Mouse (Mus musculus) urinary bladder, adult 2 months (tissue): ENCODE measurements around the gene Pole2. TPM values are rescaled to one million over a fixed set of nuclear protein-coding genes. Genes with fewer than 3 reads are reported as not detected.

Experiments
- DNase-seq: peaks from one replicate; pipeline ENCODE4 v3.0.0; 2022; ENCODE audit warnings: low spot score
- polyA plus RNA-seq: library from polyadenylated mRNA; depleted of rRNA; stranded (reverse); fragments of >200 nt; gene quantifications from 2 replicates; pipeline ENCODE4 v1.2.3, GENCODE M21; 2012; rRNA removed

Pole2 gene
- 3.2 and 6.5 TPM in 2 replicates for polyA plus RNA-seq

DNA sequence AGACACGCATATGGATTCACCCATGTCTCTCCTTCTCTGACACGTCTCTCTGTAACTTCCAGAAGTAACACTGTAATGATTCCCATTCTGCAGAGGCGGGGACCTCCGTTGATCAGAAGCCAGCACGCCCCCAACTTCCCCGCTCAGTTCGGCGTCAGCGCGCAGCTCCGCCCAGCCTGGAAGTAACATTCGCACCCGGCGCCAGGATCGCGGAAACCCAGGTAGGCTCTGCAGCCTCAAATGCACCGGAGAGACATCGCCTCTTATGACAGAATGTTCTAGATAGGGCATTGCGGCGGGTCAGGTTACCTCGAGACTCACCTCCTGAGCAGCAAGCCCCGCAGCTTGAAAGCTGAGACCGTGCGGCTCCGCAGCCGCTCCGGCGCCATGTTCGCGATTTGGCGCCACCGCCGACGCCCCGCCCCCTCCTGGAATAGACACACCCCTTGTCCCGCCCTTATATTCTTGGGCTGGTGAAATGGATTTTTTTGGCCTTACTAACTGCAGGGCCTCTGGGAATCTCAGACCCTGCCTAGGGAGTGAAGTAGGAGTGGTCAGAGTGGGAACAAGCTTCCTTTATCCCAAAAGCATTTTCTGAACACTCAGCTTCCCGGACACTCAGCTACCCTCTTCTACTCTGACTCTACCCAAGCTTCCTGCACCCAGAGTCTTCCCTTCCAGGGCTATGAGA lies at the start of gene Pole2:
Pole2 (minus strand) TSS at position 420 of the 691 bp plus-strand sequence.
- DNase-seq: peak; percentile 76

DNA sequence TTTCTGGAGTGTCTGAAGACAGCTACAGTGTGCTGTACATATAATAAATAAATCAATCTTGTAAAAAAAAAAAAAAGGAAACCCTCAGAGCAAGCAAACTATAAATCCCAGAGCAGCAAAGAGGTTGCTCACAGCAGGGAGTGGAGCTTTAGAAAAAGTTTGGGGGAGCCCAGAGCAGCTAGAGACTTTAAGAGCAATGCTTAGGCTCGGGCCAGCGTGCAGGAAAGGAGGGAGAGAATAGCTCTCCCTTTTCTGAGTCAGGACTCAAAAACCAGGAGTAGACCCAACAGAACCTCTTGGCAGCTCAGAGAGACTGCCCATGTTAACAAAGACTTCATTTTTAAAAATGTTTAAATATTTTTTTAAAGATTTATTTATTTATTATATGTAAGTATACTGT lies 41.0 kb upstream of the Pole2 start:
- DNase-seq: no peak

DNA sequence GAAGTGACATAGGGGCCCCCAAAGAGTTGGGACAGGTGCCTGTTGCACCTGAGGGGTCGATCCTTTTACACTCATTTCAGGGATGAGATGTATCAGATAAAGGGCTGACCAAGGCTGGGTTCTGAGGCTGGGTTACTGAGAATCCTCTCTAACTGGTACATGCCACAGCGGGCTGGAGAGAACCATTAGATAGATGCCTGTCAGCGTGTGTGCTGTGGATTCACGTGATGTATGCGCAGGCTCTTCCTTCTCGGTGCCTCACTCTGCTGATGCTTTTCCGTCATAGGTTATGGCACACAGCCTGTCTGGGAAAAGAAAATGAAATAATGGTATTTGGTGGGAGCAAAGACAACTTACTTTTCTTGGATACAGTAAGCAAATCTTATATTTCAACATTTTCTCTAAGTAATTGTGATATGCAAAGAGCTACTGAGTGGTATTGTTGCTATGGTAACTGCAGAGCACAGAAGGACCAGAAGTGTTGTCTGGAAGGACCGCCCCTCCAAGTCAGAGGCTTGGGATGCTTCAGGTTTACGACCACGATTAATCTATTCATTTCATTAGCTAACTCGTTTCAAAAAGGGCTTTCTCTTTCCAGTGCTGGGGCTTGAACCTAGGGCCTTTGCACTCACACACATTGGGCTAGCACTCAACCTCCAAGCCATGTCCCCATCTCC lies 40.1 kb upstream of the Pole2 start:
- no peak for DNase-seq

DNA sequence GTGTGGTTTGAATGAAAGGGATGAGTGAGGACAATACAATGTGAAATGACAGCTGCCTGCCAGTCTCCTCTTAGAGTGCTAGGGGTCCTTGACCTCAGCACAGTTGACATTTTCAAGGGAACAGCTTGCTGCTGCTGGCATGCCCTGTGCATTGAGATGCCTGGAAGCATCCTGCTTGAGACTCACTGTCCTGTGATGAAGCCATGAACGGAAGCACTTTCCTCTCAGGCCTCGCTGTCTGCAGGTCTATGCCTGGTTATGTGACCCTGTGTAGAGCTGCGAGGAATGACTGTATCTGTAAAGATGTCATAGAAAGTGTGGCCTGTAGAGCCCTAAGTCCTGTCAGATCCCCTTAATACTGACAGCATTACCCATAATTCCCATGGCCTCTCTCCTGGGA lies 37.0 kb upstream of the Pole2 start:
- DNase-seq: no peak

DNA sequence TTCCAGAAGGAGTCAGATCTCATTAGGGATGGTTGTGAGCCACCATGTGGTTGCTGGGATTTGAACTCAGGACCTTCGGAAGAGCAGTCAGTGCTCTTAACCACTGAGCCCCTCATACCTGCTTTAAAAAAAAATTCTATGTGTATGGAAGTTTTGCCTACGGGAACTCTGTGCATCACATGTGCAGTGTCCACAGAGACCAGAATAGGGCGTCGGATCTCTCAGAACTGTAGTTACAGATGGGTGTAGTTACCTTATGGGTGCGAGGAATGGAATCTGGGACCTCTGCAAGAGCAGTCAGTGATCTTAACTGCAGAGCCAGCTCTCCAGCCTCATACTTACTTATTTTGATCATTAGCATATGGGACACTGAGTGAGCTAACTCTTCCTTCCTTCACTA lies 34.3 kb upstream of the Pole2 start:
- DNase-seq: no peak

DNA sequence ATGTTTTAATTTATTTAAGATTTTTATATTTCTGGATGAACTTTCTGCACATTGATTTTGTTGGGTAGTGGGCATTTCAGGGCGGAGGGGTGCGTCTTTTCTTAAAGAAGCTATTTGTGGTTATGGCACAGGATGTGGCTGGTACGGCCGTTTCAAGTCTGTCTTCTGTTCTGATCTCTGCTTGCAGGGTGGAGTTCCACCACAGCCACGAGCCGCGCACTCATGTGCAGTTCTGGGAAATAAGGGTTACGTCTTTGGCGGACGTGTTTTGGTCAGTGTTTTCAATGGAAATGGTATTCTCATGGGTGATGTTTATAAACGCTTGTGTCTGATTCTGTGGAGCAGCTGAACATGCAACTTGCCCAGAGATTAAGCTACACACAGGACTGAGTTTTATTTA lies 29.8 kb upstream of the Pole2 start:
- DNase-seq: no peak

DNA sequence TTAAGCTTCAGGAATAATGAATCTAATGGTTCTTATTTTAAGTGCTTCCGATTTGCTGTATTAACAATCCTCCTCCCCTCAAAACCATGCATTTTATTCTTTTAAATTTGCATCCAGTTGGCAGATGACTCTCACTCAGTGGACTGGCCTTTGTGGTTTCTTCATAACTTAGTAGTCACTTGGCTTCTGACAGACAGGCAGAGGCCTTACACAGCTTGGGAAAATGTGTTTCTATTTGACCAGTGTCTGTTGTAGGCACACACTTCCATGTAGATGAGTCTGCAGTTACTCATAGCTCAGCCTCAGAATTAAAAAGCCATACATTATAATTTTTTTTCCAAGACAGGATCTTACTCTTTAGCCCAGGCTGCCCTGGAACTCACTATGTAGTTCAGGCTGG lies 25.8 kb upstream of the Pole2 start:
- no peak for DNase-seq

DNA sequence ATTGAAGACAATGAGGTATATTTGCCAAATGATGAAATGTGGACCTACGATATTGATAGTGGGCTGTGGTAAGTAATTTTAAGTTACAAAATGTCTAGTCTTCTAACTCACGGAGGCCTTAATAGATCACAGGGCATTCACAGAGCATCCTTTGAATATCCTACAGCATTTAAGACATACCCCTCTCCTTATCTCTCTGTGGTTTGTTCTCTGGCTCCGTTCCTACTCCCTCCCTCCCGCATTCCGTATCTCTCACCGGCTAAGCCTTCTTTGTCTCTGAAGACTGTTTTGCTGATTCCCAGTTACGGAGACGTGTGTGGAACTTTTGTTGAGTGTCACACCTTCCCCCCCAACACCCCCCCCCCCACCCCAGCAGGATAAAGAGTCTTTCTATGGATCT lies 22.8 kb upstream of the Pole2 start:
- no peak for DNase-seq

DNA sequence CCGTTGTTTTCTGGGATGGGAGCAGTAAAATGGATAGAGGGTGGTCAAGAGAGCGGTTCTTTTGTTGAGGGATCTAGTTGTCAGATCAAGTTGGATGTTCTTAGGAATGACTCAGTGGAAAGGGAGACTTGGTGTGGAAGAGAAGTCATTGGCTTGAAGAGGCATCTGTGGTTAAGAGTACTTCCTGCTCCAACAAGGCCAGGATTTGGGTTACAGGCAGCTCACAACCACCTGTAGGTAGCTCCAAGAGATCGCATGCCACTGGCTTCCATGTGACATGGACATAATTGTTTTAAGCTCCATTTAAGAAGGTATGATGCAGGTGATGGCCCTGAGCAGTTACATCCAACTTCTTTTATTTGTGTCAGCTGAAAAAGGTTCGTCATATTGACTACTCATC lies 21.8 kb upstream of the Pole2 start:
- DNase-seq: no peak

DNA sequence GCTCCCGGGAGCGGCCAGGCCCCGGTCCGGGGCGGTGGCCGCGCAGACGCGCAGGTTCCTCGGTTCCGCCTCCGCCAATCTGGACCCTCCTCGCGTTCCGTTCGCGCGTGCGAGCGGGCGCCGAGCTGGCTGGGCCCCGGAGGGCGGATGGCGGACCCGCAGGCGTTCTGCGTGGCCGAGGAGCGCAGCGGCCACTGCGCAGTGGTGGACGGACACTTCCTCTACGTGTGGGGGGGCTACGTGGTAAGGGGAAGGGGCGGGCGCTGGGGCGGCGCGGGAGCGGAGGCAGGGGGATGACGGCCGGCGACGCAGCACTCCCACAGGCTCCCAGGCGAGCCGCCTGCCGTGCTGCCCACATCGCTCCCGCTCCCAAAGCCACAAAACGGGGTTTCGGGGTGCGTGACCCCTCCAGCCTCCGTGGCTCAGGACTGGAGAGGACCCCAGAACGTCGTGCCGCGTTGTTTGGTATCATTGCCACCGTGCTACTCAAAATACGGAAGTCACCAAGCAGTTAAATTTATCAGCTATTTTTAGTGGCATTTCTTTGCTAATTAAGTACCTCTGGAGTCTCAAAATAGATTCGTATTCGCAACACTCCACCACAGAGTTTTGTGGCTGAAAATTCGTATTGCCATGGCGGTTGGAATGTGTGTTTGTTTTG lies 13.9 kb upstream of the Pole2 start:
- peak; percentile 61 for DNase-seq

DNA sequence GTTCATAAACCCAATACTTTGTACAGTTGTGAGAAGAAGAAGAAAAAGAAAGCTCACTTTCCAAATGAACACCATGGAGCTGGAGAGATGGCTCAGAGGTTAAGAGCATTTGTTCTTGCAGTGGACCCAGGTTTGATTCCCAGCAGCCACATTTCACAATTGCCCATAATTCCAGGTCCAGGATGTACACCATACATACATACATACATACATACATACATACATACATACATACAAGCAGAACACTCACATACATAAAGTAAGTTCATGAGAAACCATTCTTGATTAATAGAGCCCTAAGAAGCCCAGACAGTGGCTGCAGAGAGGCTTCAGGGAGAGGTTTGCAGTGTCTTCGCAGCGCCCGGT lies 13.4 kb upstream of the Pole2 start:
- no peak for DNase-seq

DNA sequence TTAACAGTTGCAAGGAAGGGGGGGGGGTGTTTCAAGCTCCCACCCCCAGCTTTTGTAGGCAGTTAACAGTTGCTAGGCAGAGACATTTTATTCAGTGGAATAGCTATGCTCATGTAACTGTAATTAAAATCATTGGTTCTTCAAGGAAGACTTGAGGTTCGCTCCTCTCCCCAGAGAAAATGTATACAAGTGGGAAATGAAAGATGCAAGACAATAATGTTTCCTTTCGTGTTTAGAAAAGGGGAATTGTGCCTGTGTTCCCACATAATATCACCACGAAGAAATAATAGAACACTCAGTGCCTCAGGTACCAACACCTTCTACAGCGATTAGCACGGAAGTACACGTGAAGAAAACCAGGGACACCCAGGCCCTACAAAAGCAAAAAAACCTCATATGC lies 12.9 kb upstream of the Pole2 start, which contains the start of gene Klhdc1:
Klhdc1 (plus strand) TSS at position 301 of the 400 bp plus-strand sequence.
- DNase-seq: no peak

DNA sequence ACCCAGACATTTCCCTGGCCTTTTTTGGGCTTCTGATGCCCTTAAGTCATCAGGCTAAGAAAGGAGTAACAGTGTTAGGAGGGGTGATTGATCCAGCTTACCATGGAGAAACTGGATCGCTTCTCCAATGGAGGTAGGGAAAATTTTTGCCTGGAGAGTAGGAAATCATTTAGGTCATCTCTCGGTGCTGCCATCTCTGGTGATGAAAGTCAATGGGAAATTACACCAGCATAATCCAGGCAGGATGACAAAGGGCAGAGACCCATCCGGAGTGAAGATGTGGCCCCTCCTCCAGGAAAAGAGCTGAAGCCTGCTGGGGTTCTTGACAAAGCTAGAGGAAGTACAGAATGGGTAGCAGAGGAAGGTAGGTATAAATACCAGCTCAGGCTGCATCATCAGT lies 10.3 kb upstream of the Pole2 start:
- DNase-seq: no peak

DNA sequence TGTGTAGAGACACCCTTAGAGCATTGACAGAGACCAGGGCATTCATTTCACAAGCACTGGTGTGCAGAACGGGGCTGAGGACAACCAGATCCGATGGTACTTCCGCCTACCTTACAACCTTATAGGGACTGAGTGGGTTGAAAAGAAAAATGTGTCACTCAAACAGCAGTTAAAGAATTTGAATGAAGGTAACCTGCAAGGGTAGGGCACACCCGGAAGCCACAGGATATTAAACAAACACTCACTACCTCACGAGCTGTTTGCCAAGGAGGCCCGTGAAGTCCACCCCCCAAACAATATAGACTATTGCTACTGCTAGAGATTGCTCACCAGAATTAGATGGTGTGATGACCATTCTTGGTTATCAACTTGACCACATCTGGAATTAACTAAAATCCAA lies 7.8 kb upstream of the Pole2 start:
- DNase-seq: no peak

DNA sequence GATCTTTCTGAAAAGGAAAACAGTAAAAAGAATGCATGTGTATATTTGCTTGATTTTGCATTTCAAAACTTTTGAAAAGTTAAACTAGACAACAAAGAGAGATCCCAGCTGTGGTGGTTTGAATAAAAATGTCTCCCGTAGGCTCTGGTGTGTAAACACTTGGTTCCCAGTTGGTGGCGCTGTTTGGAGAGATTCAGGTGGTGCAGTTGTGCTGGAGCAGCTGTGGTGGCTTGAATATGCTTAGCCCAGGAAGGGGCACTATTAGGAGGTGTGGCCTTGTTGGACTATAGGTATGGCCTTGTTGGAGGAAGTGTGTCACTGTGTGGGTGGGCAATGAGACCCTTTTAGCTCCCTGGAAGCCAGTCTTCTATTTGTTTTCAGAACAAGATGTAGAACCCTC lies 1.3 kb upstream of the Pole2 start:
- DNase-seq: no peak

DNA sequence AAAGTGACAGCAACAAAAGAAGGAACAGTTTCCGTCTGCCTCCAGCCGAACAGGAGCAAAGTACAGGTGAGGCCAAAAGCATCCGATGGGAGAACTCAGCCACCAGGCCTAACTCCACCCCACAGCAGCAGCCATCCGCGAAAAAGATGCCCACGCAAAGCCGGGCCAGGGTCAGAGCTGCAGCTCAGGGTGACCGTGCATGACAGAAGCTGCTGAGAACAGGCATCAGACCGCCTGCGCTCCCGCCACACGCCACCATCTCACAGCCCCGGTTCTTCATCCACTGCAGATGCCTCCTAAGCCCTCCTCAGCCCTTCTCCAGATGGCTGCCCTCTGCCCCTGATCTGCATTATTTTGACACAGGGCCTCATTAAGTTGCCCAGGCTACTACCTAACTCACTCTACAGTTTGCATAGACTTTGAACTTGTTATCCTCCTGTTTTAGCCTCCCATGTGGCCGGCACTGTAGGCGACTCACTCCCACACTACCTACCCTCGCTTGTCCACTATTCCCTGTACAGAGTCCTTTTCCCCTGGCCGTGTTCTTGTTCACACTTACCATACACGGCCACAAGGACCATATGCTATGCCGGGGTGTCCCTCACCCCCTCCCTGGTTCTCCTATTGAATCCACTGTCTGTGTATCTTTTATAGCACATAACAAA lies 7.2 kb downstream of the Pole2 start:
- no peak for DNase-seq

DNA sequence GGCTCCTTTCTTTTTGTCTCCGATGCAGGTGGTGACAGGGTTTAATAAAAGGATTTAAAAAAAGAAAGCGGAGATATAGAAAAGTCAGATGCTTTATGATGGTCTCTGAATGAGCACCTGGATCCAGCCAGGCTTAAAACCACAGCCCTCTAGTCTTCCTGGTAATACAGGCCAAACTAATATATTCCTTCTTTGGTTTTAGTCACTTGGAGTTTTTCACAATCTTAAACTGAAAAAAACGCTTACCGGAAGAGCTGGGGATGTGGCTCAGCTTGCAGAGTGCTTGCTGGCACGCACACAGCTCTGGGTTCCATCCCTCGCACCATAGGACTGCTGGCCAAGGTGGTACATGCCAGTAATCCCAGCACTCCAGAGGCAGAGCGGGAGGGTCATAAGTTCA lies 11.4 kb downstream of the Pole2 start:
- DNase-seq: no peak

DNA sequence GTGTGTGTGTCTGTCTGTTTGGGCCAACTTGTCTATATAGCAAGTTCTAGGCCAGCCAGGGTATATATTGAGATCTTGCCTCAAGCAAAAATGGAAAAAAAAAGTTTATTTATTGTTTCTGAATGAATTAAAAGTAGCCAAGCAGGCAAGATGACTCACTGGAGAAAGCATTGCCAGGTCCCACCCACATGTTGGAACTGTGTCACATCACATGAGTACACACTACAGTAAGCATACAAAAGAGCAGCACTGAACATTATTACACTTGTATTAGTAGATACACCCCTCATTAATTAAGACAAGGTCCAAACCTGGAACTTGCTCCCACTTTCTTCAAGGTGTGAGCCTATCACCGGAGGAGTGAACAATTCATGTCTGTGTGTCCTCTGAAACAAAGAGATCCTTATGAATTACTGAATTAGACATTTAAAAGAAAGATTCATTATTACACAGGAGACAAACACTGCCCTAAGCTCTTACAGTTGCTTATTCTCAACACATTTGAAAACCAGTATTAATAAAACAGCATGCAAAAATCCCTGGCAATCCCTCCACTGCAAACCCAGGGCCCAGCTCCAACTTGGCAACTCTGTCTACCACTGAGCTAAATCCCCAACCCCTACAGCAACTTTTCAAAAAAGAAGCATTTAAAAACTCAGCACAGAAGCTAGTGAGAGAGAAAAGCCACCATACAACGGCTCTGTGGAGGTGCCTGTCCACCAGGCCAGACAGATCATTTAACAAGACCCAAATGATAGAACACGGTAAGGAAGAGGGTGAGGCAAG lies 12.8 kb downstream of the Pole2 start:
- DNase-seq: no peak

DNA sequence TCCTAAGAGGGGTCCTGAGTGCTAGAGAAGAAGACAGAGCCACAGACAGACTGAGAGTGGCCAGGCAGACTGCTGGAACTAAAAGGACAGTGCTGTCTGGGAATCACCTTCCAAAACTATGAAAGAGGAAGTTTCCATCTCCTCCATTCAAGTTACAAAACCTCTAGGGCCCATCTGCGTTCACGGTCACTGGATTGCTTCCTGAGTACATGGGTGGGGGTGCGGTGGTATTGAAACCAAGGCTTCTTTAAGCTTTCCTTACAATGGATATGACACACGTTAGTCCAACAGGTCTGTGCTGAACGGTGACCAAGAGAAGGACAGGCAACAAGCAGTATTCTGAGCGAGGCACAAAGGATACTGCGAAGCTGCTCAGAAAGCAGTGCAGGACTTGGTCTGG lies 13.6 kb downstream of the Pole2 start:
- no peak for DNase-seq

DNA sequence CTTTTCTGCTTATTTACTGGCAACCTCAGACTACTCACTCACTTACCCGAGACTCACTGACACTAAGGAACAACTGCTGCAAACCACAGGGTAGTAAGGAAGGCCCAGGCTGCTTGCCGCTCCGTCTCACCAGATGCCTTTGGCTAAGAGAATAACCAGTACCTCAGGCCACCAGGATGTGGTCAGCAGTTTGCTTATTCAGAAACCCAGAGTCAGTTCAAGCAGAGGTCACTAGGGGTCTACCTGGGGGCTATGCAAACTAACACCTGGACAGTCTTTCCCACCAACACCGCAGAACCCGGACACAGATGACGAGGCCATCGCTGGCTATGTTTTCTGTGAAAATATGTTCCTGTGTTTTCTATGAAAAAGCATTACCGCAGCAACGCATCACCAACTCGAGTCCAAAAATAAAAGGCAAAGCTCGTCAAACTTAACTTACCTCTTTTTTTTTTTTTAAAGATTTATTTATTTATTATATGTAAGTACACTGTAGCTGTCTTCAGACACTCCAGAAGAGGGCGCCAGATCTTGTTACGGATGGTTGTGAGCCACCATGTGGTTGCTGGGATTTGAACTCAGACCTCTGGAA lies 14.7 kb downstream of the Pole2 start:
- DNase-seq: no peak

DNA sequence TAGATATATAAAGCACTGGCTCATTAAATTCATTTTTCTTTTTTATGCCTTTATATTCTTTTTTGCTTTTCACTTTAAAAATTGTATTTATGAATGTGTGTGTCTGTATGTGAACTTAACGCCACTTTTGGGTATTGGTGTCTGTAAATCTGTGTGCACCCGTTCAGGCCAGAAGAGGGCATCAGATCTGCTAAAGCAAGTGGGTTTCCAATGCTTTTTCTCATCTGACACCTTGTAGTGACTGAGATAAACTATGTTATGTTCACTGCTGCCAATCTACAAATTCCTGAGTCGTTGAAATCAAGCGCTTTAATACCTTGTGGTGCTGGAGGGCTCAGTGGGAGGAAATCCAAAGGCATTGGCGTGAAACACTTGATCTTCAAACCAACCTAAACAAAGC lies 16.9 kb downstream of the Pole2 start:
- DNase-seq: no peak
